Mouse (Mus musculus): ENCODE measurements at regions not wholly inside any gene's neighbourhood (a gene's known extent, or its start where the extent isn't known, plus 50 kb on each side); places are given as distances from the start of the nearest gene placed in this dataset.

DNA sequence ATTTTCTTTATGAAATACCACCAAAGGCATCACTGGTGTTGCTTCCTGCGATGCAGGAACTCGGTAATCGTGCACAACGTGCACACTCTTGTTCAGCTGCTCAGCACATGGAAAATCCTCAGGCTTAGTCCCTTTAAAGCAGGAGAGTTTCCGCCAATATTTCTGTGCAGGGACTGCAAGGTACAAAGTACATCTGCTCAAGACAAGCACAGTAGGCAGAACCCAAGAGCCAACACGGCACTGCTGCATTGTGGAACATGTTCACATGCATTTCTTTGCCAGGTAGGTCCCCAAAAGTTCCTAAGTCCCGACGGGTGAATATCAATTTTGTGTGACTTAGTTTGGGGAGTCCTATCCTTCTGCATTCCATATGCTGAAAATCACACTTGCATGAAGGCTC is 808.0 kb upstream of the Pou3f3 start:
- Histone ChIP-seq H3K9me3 (ENCODE audit: control insufficient read depth, low read length) (no peaks in the 10 kb centered on the region), H3K27ac (ENCODE audit: low read depth, low read length) (no peak overlapping the region), H3K4me2 (ENCODE audit: low read depth, low read length, severe bottlenecking) (no peak overlapping the region), H3K4me1 (replicated peaks; ENCODE audit: control insufficient read depth, insufficient read depth, low read length) (peaks cover 24% of the 10 kb centered on the region; the same call in 1 of the 2 replicates), H3K27me3 (ENCODE audit: control insufficient read depth, insufficient read depth, low read length) (no peaks in the 10 kb centered on the region), H3K9ac (ENCODE audit: low read length) (no peak overlapping the region), H3K36me3 (ENCODE audit: control insufficient read depth, insufficient read depth, low read length) (no peaks in the 10 kb centered on the region), H3K4me3 (ENCODE audit: low read depth, low read length) (no peak overlapping the region)
- ATAC-seq (replicated peaks; ENCODE audit: low FRiP score) = no peak
- WGBS = 84% methylated on average over 8 of the region's 8 CpGs
- DNase-seq (ENCODE audit: low spot score) = no peak

DNA sequence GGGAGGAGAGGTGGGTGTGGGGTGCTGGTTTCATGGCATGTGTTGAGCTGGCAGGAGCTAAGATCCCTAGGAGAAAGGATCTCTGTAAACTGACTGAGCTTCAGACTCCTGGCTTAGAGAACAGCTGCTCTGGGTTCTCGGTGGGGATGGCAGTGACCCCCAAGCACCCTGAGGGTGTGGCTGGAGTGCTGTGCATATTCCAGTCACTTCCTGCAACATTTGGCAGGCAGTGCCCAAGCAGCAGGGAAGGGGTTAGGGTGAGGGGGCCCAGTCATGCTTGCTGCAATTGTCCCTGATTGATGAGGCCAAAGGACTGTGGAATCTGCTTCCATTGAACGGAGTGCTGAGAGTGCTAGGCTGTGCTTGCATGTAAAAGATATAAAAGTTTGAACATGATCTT is 807.4 kb upstream of the Pou3f3 start:
- DNase-seq (ENCODE audit: low spot score) (no peak), ATAC-seq (replicated peaks; ENCODE audit: low FRiP score) (peak; percentile 69)
- no peaks in the 10 kb centered on the region for H3K27me3 ChIP-seq (ENCODE audit: control insufficient read depth, insufficient read depth, low read length)
- no peak overlapping the region for H3K9ac ChIP-seq (ENCODE audit: low read length)
- H3K27ac ChIP-seq (ENCODE audit: low read depth, low read length) = no peak overlapping the region
- 9% methylated on average over 2 of the region's 2 CpGs for WGBS
- H3K4me1 ChIP-seq (replicated peaks; ENCODE audit: control insufficient read depth, insufficient read depth, low read length) = peaks cover 25% of the 10 kb centered on the region; the same call in 1 of the 2 replicates
- no peak overlapping the region for H3K4me3 ChIP-seq (ENCODE audit: low read depth, low read length)
- no peaks in the 10 kb centered on the region for H3K36me3 ChIP-seq (ENCODE audit: control insufficient read depth, insufficient read depth, low read length)
- 0 out of 2 replicates have a peak overlapping the region, but pooled peaks have one; percentile 11 for H3K4me2 ChIP-seq (ENCODE audit: low read depth, low read length, severe bottlenecking)
- no peaks in the 10 kb centered on the region for H3K9me3 ChIP-seq (ENCODE audit: control insufficient read depth, low read length)

DNA sequence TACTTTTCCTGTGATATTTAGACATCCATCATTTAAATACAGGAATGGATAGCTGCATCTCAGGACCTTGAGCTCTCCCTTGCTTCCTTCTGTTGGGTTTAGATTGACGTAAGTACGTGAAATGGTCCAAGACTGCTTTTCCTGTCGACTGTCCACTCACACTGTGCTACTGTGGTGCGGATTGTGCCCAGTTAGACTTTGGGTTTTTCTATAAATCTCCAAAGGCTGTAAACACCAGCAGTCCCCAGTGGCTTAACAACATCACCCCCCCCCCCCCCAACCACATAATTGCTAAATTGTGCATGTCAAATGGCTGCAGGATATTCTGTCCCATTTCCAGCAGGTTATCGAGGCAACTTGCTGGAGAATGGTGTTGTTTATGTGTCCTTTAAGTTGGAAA is 806.6 kb upstream of the Pou3f3 start:
- H3K27ac ChIP-seq (ENCODE audit: low read depth, low read length) = no peak overlapping the region

DNA sequence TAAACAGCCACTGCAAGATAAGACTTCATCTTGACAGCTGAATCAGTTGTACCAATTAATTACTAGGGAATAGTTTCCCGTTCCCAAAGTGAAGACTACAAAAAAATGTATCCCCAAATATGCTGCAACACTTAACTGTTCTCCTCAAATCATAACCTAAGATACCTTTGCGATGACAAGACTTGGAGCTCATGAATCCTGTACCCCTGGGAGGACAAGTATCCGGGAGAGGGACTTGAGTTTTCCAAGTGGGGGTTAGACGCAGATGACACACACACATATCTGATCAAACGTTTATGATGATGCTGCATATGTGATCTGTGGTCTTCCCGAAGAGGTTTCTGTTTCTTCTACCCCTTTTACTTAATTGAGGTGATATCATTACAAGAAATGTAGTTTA is 805.6 kb upstream of the Pou3f3 start:
- 65% methylated on average over 6 of the region's 6 CpGs for WGBS
- no peak overlapping the region for H3K4me2 ChIP-seq (ENCODE audit: low read depth, low read length, severe bottlenecking)
- no peak for DNase-seq (ENCODE audit: low spot score)
- H3K36me3 ChIP-seq (ENCODE audit: control insufficient read depth, insufficient read depth, low read length) = no peaks in the 10 kb centered on the region
- no peaks in the 10 kb centered on the region for H3K9me3 ChIP-seq (ENCODE audit: control insufficient read depth, low read length)
- H3K9ac ChIP-seq (ENCODE audit: low read length) = no peak overlapping the region; the same call in 1 of the 2 replicates
- no peak overlapping the region for H3K4me3 ChIP-seq (ENCODE audit: low read depth, low read length)
- H3K27me3 ChIP-seq (ENCODE audit: control insufficient read depth, insufficient read depth, low read length) = no peaks in the 10 kb centered on the region
- H3K4me1 ChIP-seq (replicated peaks; ENCODE audit: control insufficient read depth, insufficient read depth, low read length) = peaks cover 25% of the 10 kb centered on the region; the same call in 1 of the 2 replicates
- H3K27ac ChIP-seq (ENCODE audit: low read depth, low read length) = 0 out of 2 replicates have a peak overlapping the region, but pooled peaks have one; percentile 12
- no peak for ATAC-seq (replicated peaks; ENCODE audit: low FRiP score)

More for the DNA sequence above, 806.6 kb upstream of the Pou3f3 start:
- WGBS = 34% methylated on average over 5 of the region's 5 CpGs
- H3K36me3 ChIP-seq (ENCODE audit: control insufficient read depth, insufficient read depth, low read length) = no peaks in the 10 kb centered on the region
- H3K4me3 ChIP-seq (ENCODE audit: low read depth, low read length) = no peak overlapping the region
- DNase-seq (ENCODE audit: low spot score) (peak; percentile 53), ATAC-seq (replicated peaks; ENCODE audit: low FRiP score) (no peak)
- no peak overlapping the region for H3K4me2 ChIP-seq (ENCODE audit: low read depth, low read length, severe bottlenecking)
- H3K4me1 ChIP-seq (replicated peaks; ENCODE audit: control insufficient read depth, insufficient read depth, low read length) = peaks cover 25% of the 10 kb centered on the region; the same call in 1 of the 2 replicates
- no peaks in the 10 kb centered on the region for H3K27me3 ChIP-seq (ENCODE audit: control insufficient read depth, insufficient read depth, low read length)
- H3K9me3 ChIP-seq (ENCODE audit: control insufficient read depth, low read length) = no peaks in the 10 kb centered on the region
- H3K9ac ChIP-seq (ENCODE audit: low read length) = no peak overlapping the region; the same call in 1 of the 2 replicates

DNA sequence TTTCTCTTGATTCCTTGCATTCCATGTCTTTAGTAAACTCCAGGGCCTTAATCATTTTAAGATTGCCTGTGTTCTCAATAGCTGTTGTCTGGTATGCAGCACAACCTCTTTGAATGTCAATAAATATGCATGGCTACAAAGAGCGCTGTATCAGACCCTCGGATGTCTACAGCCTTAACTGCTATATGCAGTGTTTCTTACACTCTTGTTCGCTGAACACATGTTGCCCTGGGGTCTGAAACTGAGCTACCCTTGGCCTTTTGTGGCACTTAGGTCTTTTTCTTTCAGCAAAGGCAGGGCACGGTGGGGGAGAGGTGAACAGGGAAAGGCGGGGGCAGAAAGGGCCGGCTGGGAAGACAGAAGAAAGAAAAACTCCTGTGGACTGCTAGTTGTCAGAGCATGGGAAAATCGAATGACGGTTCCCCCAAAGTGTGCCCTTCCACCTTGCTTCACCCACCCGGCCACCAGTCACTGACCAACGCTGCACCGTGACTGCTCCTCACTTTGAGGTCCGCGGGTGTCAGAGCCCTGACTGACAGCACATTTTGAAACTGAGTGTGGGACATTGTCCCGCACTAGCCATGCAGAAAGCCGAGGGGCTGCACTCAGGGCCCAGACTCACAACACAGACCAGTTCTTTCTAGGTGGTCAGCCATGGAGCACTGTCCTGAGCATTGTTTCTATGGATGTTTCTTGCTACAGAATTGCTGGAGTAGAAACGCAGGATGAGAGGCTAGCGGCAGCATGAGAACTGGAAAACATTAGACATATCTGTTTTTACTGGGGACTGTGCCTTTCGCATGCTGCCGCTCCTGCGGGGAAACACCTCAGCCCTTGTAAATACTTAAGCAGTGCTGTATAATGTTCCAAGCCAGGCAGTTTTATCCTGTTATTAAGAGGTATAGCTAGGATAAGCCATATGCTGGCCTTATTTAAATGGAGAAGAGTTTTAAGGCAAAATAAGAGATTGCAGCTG is 804.6 kb upstream of the Pou3f3 start:
- peaks cover 25% of the 10 kb centered on the region; the same call in 1 of the 2 replicates for H3K4me1 ChIP-seq (replicated peaks; ENCODE audit: control insufficient read depth, insufficient read depth, low read length)
- peak overlapping the region; percentile 35 for H3K9ac ChIP-seq (ENCODE audit: low read length)
- H3K27ac ChIP-seq (ENCODE audit: low read depth, low read length) = peak overlapping the region; percentile 80
- no peaks in the 10 kb centered on the region for H3K9me3 ChIP-seq (ENCODE audit: control insufficient read depth, low read length)
- H3K36me3 ChIP-seq (ENCODE audit: control insufficient read depth, insufficient read depth, low read length) = no peaks in the 10 kb centered on the region
- peak overlapping the region; percentile 34; the same call in 1 of the 2 replicates for H3K4me2 ChIP-seq (ENCODE audit: low read depth, low read length, severe bottlenecking)
- H3K4me3 ChIP-seq (ENCODE audit: low read depth, low read length) = no peak overlapping the region; the same call in 1 of the 2 replicates
- DNase-seq (ENCODE audit: low spot score) (peak; percentile 72), ATAC-seq (replicated peaks; ENCODE audit: low FRiP score) (peak; percentile 70)
- H3K27me3 ChIP-seq (ENCODE audit: control insufficient read depth, insufficient read depth, low read length) = no peaks in the 10 kb centered on the region
- WGBS = 21% methylated on average over 20 of the region's 20 CpGs

DNA sequence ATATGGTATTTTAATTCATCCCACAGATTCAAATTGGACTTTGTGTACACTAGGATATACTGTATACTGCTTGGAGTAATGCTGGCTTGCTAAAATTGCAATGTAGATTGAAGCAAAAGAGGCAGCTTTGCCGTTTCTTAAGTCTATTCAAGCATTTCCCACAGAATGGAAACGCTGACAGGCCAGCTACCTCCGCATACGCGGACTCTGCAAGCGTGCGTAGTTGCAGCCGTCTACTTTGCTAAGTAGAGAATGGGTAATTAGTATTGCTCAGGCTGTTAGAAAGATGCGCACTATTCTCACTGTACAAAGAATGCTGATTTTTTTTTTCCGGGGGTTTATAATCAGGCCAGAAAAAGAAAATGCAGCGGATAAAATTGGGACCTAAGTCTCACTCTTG is 803.8 kb upstream of the Pou3f3 start:
- Histone ChIP-seq H3K4me3 (ENCODE audit: low read depth, low read length) (no peak overlapping the region), H3K9me3 (ENCODE audit: control insufficient read depth, low read length) (no peaks in the 10 kb centered on the region), H3K4me2 (ENCODE audit: low read depth, low read length, severe bottlenecking) (no peak overlapping the region), H3K27ac (ENCODE audit: low read depth, low read length) (peak overlapping the region; percentile 80), H3K9ac (ENCODE audit: low read length) (no peak overlapping the region), H3K27me3 (ENCODE audit: control insufficient read depth, insufficient read depth, low read length) (no peaks in the 10 kb centered on the region), H3K4me1 (replicated peaks; ENCODE audit: control insufficient read depth, insufficient read depth, low read length) (peaks cover 25% of the 10 kb centered on the region; the same call in 1 of the 2 replicates), H3K36me3 (ENCODE audit: control insufficient read depth, insufficient read depth, low read length) (no peaks in the 10 kb centered on the region)
- DNase-seq (ENCODE audit: low spot score) (no peak), ATAC-seq (replicated peaks; ENCODE audit: low FRiP score) (0 out of 2 replicates have a peak, but pooled peaks have one; percentile 32)
- WGBS = 43% methylated on average over 11 of the region's 11 CpGs

DNA sequence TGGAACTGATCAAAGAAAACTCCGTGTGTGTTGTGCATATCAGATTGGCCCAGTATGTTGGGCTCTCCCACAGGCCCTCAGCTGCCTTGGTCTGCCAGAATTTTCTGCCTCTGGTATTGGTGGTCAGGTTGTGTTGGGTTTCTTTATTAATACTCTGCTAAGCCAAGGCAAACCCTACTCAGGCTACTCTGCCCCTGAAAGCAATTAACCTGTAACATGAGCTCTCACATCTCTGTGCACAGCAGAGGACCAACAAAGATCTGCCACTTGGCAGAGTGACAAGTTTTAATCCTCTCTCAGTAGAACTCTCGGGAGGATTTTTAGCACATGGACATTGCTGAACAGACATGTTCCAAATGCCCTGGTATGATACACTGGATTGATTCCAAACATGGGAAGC is 803.2 kb upstream of the Pou3f3 start:
- 23% methylated on average over 2 of the region's 2 CpGs for WGBS
- H3K4me2 ChIP-seq (ENCODE audit: low read depth, low read length, severe bottlenecking) = no peak overlapping the region

DNA sequence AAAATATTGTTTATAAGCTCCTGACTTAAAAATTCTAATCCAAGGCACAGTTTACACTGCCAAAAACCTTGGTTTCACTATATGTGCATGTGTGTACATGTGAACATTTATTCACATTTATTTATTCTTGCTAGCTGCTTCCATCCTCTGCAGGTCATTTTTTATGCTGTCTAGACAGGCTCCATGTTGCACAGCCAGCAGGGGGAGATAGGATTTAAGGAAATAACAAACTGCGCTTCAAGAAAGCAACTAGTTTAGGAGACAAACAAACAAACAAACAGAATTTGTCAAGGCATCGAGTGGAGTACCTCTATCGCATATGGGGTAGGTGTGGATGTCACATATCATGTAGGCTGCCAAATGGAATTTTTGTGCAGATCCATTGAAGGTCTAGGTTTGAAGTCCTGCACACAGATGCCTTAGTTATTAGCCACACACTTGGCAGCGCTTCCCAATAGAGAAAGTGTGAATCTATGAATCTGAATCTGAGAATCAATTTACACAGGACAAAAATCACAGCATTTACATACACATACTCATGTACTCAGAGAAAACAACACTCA is 797.7 kb upstream of the Pou3f3 start:
- Histone ChIP-seq H3K27me3 (ENCODE audit: control insufficient read depth, insufficient read depth, low read length) (no peaks in the 10 kb centered on the region), H3K4me3 (ENCODE audit: low read depth, low read length) (no peak overlapping the region), H3K4me2 (ENCODE audit: low read depth, low read length, severe bottlenecking) (no peak overlapping the region), H3K27ac (ENCODE audit: low read depth, low read length) (no peak overlapping the region), H3K9ac (ENCODE audit: low read length) (no peak overlapping the region), H3K9me3 (ENCODE audit: control insufficient read depth, low read length) (no peaks in the 10 kb centered on the region), H3K4me1 (replicated peaks; ENCODE audit: control insufficient read depth, insufficient read depth, low read length) (no peaks in the 10 kb centered on the region), H3K36me3 (ENCODE audit: control insufficient read depth, insufficient read depth, low read length) (no peaks in the 10 kb centered on the region)
- 76% methylated on average over 4 of the region's 4 CpGs for WGBS
- ATAC-seq (replicated peaks; ENCODE audit: low FRiP score) (no peak), DNase-seq (ENCODE audit: low spot score) (no peak)

More for the DNA sequence above, 803.2 kb upstream of the Pou3f3 start:
- peak; percentile 55; the same call in 1 of the 2 replicates for ATAC-seq (replicated peaks; ENCODE audit: low FRiP score)
- Histone ChIP-seq H3K36me3 (ENCODE audit: control insufficient read depth, insufficient read depth, low read length) (no peaks in the 10 kb centered on the region), H3K27me3 (ENCODE audit: control insufficient read depth, insufficient read depth, low read length) (no peaks in the 10 kb centered on the region), H3K4me3 (ENCODE audit: low read depth, low read length) (no peak overlapping the region), H3K9ac (ENCODE audit: low read length) (no peak overlapping the region), H3K27ac (ENCODE audit: low read depth, low read length) (peak overlapping the region; percentile 59), H3K9me3 (ENCODE audit: control insufficient read depth, low read length) (no peaks in the 10 kb centered on the region), H3K4me1 (replicated peaks; ENCODE audit: control insufficient read depth, insufficient read depth, low read length) (peaks cover 25% of the 10 kb centered on the region; the same call in 1 of the 2 replicates)
- no peak for DNase-seq (ENCODE audit: low spot score)
